Mouse (Mus musculus): Measurements from ENCODE around the gene Flt3l. TPM values are rescaled to one million over a fixed set of nuclear protein-coding genes. Genes with fewer than 3 reads are reported as not detected.
"Not testable (repeated sequence)": the region's sequence is repeated elsewhere in the genome, so short reads cannot be mapped to it uniquely, and the experiment has no call there.

The Flt3l gene
- total RNA-seq, 2 experiments from 2014 or later: 1.8 to 3.0 TPM

GRCm38 (mm10) chr7:45163735-45164490 is 27.7 kb upstream of the Flt3l start, which contains the start of gene Slc17a7:
Gene Slc17a7, plus strand, starts transcription at chr7:45163949.
- no peak for DNase-seq (ENCODE audit: low spot score)

- no peak for DNase-seq (ENCODE audit: low spot score)
Observed at GRCm38 (mm10) chr7:45162996-45163615, 26.9 kb upstream of the Flt3l start.

DNA sequence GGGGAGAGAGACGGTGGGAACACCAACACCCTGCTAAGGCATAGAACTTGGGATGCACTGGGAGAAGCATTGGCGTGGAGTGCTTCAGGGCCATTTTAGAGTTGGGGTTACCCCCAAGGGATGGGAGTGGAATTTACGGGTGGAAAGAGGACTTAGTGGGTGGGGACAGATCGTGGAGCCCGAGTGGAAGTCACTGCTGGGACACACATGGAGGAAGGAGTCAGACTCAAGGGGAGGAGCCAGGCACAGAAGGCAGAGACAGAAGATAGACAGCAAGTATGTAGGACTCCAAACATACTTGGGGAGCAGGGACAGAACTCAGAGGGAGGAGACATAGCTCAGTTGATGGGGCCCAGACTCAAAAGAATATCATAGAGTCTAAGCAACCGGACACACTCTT is 26.3 kb upstream of the Flt3l start:
- DNase-seq (ENCODE audit: low spot score): no peak

- DNase-seq (ENCODE audit: low spot score): peak; percentile 88
Observed at GRCm38 (mm10) chr7:45161612-45162473, 25.6 kb upstream of the Flt3l start.

DNA sequence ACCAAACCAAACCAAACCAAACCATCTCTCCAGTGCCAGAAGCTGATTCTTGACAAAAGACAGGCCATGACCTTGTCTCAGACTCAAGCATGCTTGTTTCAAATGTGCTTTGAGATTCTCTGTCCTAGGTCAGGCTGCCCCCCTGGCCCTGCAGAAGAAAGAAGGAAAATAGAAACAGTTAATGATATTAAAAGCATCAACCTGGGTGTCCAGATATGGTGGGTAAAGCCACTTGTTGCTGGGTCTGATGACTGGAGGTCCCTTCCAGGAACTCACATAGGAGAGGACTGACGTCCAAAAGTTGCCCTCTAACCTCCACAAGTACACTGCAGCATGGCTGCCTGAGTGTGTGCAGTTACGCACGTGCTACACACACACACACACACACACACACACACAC is 24.6 kb upstream of the Flt3l start:
- DNase-seq (ENCODE audit: low spot score): no peak

GRCm38 (mm10) chr7:45160316-45160800 is 24.1 kb upstream of the Flt3l start:
- DNase-seq (ENCODE audit: low spot score): no peak

DNA sequence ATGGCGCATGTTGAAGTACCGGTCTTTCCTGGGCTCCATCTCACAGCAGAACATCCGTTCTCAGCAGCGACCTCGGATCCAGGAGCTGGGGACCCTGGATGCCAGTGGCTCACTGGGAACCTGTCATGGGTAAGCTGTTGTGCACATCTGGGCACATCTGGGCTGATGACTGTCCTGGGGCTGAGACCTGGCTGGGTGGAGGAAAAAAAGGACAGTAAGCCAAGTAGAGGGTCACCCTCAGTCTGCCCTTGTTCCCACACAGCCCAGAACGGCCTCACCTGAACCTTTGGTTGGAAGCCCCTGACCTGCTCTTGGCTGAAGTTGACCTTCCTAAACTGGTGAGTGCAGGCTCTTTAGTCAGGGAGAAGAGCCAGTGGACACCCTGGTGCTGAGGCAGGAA is 22.8 kb upstream of the Flt3l start:
- no peak for DNase-seq (ENCODE audit: low spot score)

- DNase-seq (ENCODE audit: low spot score): no peak
Observed at GRCm38 (mm10) chr7:45157459-45157858, 21.2 kb upstream of the Flt3l start.

GRCm38 (mm10) chr7:45156206-45156605 is 20.0 kb upstream of the Flt3l start:
- DNase-seq (ENCODE audit: low spot score): no peak

GRCm38 (mm10) chr7:45155590-45155989 is 19.4 kb upstream of the Flt3l start:
- no peak for DNase-seq (ENCODE audit: low spot score)

DNA sequence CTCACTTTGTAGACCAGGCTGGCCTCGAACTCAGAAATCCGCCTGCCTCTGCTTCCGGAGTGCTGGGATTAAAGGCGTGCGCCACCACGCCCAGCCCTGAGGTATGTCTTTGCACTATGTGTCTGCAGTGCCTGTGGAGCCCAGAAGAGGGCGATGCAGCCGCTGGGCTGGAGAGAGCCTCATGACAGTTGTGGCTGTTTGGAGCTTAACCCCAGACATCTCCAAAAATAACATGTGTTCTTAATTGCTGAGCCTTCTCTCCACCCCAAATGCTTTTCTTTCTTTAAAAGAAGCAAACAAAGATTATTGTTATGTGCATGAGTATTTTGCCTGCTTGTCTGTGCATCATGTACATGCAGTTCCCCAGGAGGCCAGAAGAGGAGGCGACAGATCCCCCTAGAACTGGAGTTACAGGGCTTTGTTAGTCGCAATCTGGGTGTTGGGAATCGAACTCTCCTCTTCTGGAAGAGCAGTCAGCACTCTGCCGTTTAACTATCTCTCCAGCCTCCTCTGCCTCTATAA is 18.8 kb upstream of the Flt3l start:
- peak; percentile 44 for DNase-seq (ENCODE audit: low spot score)

GRCm38 (mm10) chr7:45154096-45154992 is 18.1 kb upstream of the Flt3l start, which contains the start of the genes Pih1d1 and Aldh16a1:
Gene Pih1d1, plus strand, starts transcription at chr7:45154303.
Gene Aldh16a1, minus strand, starts transcription at chr7:45154584.
- peak; percentile 96 for DNase-seq (ENCODE audit: low spot score)

DNA sequence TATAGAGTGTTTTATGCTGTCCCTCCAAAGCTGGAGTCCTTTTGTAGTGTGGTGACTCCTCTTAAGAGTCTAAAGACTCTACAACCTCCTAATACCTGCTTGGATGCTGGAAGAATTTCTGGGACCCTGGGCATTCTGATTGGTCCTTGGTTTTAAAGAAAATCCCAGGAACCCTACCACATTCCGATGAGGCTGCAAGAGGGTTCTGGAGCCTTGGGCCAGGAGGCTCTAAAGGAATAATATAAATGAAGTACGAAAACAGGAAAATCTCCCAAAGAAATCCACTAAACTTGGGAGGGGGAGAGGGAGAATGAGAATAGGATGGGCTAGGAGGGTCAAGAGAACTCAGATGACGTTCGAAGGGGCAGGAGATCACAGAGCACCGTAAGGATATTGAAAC is 17.4 kb upstream of the Flt3l start:
- no peak for DNase-seq (ENCODE audit: low spot score)

DNA sequence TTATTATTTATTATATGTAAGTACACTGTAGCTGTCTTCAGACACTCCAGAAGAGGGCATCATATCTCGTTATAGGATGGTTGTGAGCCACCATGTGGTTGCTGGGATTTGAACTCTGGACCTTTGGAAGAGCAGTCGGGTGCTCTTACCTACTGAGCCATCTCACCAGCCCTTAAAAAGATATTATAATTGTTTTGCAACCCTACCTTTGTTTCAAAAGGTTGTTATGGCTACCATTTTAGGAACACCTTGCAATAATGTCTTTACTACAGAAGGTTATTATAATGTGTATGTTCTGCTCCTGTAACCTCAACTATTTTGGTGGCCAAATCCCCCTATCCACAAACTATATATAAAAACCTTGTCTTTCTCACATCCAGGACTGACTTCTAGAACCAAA is 16.8 kb upstream of the Flt3l start:
- DNase-seq (ENCODE audit: low spot score): not testable (repeated sequence)

GRCm38 (mm10) chr7:45151303-45151702 is 15.1 kb upstream of the Flt3l start:
- DNase-seq (ENCODE audit: low spot score): peak; percentile 54

GRCm38 (mm10) chr7:45150321-45150720 is 14.1 kb upstream of the Flt3l start:
- DNase-seq (ENCODE audit: low spot score): no peak

DNA sequence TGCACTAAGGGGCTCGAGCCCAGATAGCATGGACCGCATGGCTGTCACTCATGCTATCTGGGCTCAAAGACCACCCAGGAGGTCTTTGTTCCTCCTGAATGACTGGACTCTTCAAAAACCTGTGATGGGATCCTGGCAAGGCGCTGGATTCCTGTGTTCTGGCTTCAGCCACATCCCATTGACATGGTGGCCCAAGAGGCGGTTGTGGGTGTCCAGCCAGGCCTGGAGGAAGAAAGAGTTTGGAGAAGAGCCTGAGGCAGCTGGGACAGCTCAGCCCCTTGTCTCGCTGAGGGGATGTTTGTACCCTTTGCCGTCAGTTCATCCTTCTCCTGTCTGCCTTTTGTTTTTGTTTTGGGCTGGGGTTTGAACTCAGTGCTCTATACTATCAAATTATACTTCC is 13.3 kb upstream of the Flt3l start:
- peak; percentile 35 for DNase-seq (ENCODE audit: low spot score)

DNA sequence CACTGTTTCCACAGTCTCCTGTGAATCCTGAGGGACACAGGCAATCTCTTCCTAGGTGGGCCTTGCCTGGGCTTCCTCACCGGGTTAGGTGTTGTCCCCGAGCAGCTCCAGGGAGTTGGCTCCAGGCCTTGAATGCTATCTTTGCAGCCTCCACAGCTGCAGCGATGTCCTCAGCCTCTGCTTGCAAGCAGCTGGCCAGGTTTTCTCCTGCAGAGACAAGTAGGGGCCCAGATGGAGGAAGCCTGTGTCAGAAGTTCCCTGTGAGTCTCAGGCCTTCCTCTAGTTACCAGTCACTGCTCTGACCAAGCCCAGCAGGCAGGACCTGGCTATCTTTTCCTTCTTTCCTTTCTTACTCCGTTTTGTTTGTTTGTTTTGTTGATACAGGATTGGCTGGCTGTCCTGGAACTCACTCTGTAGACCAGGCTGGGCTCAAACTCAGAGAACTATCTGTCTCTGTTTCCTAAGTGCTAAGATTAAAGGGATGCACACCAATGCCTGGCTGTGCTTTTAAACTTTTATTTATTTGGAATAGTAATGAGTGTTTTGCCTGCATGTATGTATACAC is 12.4 kb upstream of the Flt3l start:
- no peak for DNase-seq (ENCODE audit: low spot score)

DNA sequence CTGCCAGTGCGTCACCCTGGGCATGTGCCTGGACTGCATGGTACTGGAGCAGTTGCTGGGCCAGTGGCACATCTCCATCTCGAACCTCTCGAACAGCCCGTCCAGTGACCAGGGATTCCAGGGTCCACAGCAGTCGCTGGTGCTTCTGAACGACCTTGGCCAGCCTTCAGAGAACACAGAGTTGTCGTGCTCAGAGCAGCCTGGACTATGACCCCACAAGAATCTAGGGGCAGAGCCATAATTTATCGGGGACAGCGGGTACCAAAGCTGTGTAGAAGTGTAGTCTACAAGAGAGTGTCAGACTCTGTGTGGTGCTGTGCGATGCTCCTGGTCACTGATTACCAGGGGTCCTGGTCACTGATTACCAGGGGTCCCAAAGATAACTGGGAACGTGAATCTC is 11.7 kb upstream of the Flt3l start:
- DNase-seq (ENCODE audit: low spot score): no peak

DNA sequence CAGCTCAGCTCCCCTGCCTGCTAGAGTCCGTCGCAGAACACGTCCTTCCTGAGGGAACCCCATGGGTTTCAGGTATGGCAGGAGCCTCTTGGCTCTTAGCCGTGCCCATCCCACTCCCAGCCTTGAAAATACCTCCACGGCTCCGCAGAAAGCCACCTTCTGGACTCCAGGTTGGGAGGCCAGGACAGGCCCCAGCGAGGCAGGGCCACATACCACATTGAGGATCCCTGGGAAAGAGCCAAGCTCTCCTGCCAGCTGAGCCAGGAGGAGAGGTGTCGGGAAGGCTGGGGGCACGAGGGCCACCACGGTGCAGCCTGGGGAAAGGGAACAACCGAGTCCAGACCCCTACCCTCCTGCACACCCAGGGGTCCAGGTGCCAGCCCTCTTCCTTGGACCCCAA is 11.0 kb upstream of the Flt3l start:
- DNase-seq (ENCODE audit: low spot score): no peak

Data from gastrocnemius, adult 18-20 months (tissue).